Mouse (Mus musculus) Patski (cell line): ENCODE results near the gene Gsg1l2. TPM values are rescaled to one million over a fixed set of nuclear protein-coding genes. Genes with fewer than 3 reads are reported as not detected.

Experiments
- ATAC-seq: fragments of 100-300 bp; one replicate; pipeline ENCODE4 v1.8.0; 2021
- CTCF ChIA-PET: fragments of 350-600 bp; sonication (Branson Sonifier 250); formaldehyde crosslinking; loops from one replicate; lab custom pipeline; 2022; ENCODE audit warnings: inconsistent platforms; lab: Charles Lee
- POLR2A ChIA-PET: fragments of 350-600 bp; sonication (Branson Sonifier 250); formaldehyde crosslinking; loops from one replicate; lab custom pipeline; 2022; ENCODE audit warnings: antibody characterized with exemption, inconsistent platforms; lab: Charles Lee
- DNase-seq: peaks from one replicate; pipeline ENCODE4 v3.0.0-alpha.2; 2011; ENCODE audit warnings: low read depth, low spot score
- H3K27me3 ChIP-seq: fragments of 371-371 bp; one replicate; pipeline ENCODE4 v1.5.1; 2021
- CTCF ChIP-seq: fragments of 100-300 bp; IDR thresholded peaks from one replicate; pipeline ENCODE4 v1.5.1; 2021
- in situ Hi-C: fragments of 300-500 bp; cut with MboI; formaldehyde crosslinking; loops from 3 replicates; pipeline ENCODE4 v1.11.1; 2018; ENCODE audit warnings: low pct_unique_long_range_greater_than_20kb, mixed read lengths
- polyA plus RNA-seq: library from polyadenylated mRNA; unstranded; gene quantifications from one replicate; pipeline ENCODE4 v1.2.3, GENCODE M21; 2021

Gene Gsg1l2
- not detected for polyA plus RNA-seq

DNA sequence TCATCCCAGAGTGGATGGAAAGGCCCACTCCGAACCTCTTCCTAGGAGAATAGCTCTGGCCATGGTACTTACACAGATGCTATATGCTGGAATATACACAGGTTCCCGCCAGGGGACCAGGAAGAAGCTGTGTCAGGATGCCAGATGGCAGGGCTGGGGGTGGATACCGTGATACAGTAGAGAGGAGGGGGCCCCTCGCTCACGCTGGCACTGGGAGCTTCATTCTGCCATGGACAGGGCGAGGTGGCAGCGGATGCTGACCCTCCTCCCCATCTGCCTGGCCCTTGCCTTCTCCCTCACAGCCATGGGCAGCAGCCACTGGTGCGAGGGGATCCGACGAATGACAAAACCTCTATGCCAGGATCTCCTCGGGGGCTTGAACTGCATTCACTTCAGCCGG lies at the start of gene Gsg1l2:
Gene Gsg1l2 (plus strand): TSS at position 230 of the 400 bp plus-strand sequence.
- no peak for ATAC-seq
- no peak for TF ChIP-seq CTCF
- CTCF ChIA-PET, result interaction anchor here (1.8 kb wide), 1 partner anchor 11 kb away, joined by 3 read pairs; no protein-coding TSS in a partner anchor
- in situ Hi-C loops, result no loop called here
- H3K27me3 ChIP-seq, result peaks cover 60% of the 10 kb centered on the region
- POLR2A ChIA-PET, result no interaction called here
- DNase-seq, result no peak

GRCm38 (mm10) chr11:67727095-67727494 lies 47.3 kb upstream of the Gsg1l2 start:
- ATAC-seq (no peak), DNase-seq (no peak)
- TF ChIP-seq CTCF, result no peak
- H3K27me3 ChIP-seq, result peaks cover 7% of the 10 kb centered on the region
- ChIA-PET POLR2A (no interaction called here), CTCF (interaction anchor here (1.3 kb wide), 1 partner anchor 16 kb away, joined by 3 read pairs; no protein-coding TSS in a partner anchor)
- in situ Hi-C loops, result no loop called here

- in situ Hi-C loops, result no loop called here
- peaks cover 12% of the 10 kb centered on the region for H3K27me3 ChIP-seq
- ATAC-seq (no peak), DNase-seq (no peak)
- no peak for TF ChIP-seq CTCF
- CTCF ChIA-PET, result interaction anchor here (1.3 kb wide), 1 partner anchor 15 kb away, joined by 3 read pairs; no protein-coding TSS in a partner anchor
- POLR2A ChIA-PET, result no interaction called here
Measured at GRCm38 (mm10) chr11:67728726-67729125, 45.7 kb upstream of the Gsg1l2 start.

DNA sequence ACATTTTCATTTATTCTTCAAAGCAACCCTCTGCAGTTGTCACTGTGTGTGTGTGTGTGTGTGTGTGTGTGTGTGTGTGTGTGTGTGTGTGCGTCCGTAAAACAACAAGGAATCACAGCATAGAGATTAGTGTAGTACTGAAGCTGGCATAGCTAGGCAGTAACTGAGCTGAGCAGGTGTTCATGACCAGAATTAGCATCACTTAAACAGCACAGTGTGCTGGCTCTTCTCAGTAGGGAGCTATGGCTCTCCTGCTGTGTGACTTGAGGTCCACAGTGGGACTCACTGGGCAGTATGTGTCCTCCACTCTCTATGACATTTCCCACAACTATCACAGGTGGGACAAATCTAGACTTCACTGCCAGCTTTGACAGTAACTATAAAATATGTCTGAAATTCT lies 43.4 kb upstream of the Gsg1l2 start:
- POLR2A ChIA-PET, result no interaction called here
- in situ Hi-C loops, result no loop called here
- H3K27me3 ChIP-seq, result peaks cover 21% of the 10 kb centered on the region
- CTCF ChIA-PET, result interaction anchor here (1.9 kb wide), 1 partner anchor 16 kb away, joined by 4 read pairs; no protein-coding TSS in a partner anchor
- DNase-seq (no peak), ATAC-seq (no peak)
- TF ChIP-seq CTCF, result no peak

DNA sequence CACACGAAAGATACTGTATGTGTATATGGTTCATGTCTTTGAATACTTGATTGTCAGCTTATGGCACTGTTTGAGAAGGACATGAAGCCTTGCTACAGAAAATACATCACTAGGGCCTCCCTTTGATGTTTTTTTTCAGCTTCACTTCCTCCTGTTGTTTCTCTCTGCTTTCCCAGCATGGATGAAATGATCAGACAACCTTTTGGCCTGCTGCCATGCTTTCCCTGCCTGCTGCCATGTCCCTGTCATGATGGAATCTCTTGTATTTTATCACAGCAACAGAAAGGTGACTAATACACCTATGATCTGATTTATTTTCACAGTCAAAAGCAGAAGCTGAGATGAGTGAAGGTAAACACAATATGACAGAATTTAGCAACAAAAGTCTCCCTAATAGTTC lies 40.7 kb upstream of the Gsg1l2 start:
- POLR2A ChIA-PET, result no interaction called here
- in situ Hi-C loops, result no loop called here
- DNase-seq (no peak), ATAC-seq (no peak)
- CTCF ChIA-PET, result no interaction called here
- no peak for TF ChIP-seq CTCF
- peaks cover 14% of the 10 kb centered on the region for H3K27me3 ChIP-seq

DNA sequence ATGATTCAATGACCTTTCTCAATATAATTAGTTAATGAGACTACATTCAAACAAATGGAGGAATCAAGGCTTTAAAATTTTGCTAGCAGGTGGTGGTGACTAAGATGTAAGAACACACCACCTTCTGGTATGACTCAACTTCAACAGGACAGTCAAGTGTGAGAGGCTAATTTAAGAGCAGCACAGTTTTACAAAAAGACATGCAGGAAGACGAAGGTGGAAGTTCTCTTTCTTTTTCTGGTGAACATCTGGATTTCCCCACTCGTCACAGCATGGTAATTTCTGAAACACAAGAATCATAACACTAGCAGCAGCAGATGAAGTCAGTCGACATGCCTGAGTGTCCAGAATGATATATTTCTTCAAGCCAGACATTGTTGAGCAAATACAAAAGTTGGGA lies 39.8 kb upstream of the Gsg1l2 start:
- in situ Hi-C loops, result no loop called here
- H3K27me3 ChIP-seq, result peaks cover 14% of the 10 kb centered on the region
- DNase-seq (no peak), ATAC-seq (no peak)
- no peak for TF ChIP-seq CTCF
- ChIA-PET POLR2A (no interaction called here), CTCF (no interaction called here)

GRCm38 (mm10) chr11:67738345-67738744 lies 36.1 kb upstream of the Gsg1l2 start:
- POLR2A ChIA-PET, result no interaction called here
- H3K27me3 ChIP-seq, result peaks cover 9% of the 10 kb centered on the region
- no peak for TF ChIP-seq CTCF
- CTCF ChIA-PET, result no interaction called here
- no peak for DNase-seq
- in situ Hi-C loops, result no loop called here
- ATAC-seq, result no peak

DNA sequence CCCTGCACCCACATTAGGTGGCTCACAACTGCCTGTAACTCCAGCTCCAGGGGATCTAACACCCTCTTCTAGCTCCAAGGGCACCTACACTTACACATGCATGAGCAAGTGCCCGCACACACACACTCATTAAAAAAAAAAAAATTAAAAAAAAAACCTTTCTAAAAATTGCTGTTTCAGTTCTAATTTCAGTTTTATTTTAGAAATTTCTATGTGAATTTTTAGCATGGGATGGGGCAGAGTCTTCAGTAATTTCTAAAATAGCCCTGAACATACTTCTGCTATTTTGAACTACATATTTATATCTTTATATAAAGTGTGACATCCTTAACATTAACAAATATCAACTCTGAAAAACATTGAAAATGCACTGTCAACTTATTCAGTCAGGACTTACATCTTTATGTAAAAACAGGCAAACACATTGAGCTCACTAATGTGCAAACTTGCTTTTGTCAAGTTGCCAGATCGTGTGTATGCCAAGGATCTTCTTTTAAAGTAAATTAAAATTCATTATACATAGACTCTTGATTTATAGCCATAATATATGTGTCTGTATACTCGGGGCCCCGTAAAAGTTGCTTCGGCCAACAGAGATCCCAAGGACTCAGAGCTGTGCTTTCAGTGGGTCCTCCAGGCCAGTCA lies 35.4 kb upstream of the Gsg1l2 start:
- no peak for ATAC-seq
- POLR2A ChIA-PET, result no interaction called here
- TF ChIP-seq CTCF, result no peak
- in situ Hi-C loops, result no loop called here
- no peak for DNase-seq
- CTCF ChIA-PET, result no interaction called here
- peaks cover 9% of the 10 kb centered on the region for H3K27me3 ChIP-seq

DNA sequence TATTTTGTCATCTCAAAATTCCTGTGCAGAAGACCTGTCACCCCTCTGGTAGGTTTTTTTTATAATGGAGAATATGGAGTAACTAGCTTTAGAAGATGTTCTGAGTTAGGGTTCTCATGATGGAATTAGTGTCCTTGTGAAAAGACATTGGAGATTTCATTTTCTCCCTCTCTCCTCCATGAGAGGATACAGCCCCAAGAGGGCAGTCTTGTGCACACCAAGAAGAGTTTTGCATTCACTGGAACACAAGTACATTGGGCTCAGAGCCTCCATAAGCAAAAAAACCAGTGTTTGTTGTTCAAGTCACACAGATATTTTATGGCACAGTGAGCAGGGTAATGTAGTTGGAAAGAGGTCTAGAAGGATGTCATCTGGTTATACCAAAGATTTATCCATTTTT lies 32.8 kb upstream of the Gsg1l2 start:
- ChIA-PET CTCF (no interaction called here), POLR2A (no interaction called here)
- in situ Hi-C loops, result no loop called here
- no peak for ATAC-seq
- TF ChIP-seq CTCF, result no peak
- DNase-seq, result no peak
- peaks cover 3% of the 10 kb centered on the region for H3K27me3 ChIP-seq

GRCm38 (mm10) chr11:67756287-67756686 lies 18.1 kb upstream of the Gsg1l2 start:
- H3K27me3 ChIP-seq, result peaks cover 7% of the 10 kb centered on the region
- ChIA-PET CTCF (no interaction called here), POLR2A (no interaction called here)
- no peak for TF ChIP-seq CTCF
- ATAC-seq, result no peak
- in situ Hi-C loops, result no loop called here
- no peak for DNase-seq

DNA sequence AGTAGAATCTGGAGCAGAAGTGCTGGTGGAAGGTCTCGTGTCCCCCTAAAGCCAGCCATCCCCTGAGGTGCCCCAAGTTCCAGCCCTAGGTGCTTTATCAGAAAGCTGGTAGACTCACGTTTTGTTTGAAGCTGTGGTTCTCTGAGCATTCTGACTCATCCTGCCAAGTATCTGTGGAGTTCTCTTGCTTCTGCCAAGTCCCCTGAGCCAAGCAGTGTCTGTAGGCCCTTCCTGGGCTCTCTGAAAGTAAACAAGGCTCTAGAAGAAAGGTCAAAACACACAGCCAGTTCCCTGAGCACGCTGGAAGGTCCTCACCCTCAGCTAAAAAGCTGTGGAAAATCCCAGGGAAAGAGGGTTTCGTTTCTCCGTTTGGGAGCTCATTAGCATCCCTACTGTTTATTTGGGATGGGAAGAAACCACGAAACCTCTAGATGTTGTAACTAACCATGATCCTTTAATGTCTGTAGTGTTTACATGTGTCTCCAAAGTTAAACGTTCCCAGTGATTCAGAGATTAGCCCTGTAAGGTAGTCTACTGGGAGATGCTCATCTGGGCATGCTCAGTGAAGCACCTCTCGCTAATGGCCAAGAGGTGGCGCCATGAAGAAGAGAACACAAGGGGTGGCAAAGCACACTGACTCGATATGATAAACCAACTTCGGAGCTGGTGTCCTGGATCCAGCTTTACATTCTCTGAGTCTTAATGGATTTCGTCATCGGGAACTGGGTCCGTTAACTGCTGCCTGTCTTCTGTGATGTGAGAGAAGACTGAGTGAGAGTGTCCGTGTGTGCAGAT lies 16.8 kb upstream of the Gsg1l2 start:
- in situ Hi-C loops, result no loop called here
- peak; percentile 29 for TF ChIP-seq CTCF
- no peak for ATAC-seq
- no peak for DNase-seq
- CTCF ChIA-PET, result no interaction called here
- POLR2A ChIA-PET, result no interaction called here
- peaks cover 5% of the 10 kb centered on the region for H3K27me3 ChIP-seq
